Comparison of ENCODE assay signal across 8 mouse cellular contexts in the genomic region with DNA sequence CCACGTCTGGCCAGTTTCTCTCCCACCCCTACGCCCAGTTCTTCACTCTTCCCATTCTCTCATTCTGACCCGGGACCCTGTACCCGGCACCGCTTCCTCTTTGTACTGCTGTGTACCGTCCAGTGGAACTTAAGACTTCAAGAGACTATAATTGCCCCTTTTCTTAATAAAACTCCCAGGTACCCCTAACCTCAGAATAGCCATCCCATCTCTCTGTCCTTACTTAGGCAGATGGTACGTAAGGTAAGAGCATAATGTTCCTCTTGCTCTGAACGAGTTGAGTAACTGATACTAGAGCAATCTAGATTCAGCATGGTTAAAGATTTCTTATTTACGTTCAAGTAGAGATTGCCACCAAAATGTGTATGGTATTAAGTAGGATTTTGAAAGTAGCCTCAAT. TPM values are rescaled to one million over a fixed set of nuclear protein-coding genes. Genes with fewer than 3 reads are reported as not detected.
A peak's percentile ranks its signal among the peaks of the same experiment; 100 is the strongest.
DNase-seq lines count a peak whose midpoint lies in the region; ATAC-seq and TF ChIP-seq lines count a peak whose summit lies in the region.

No protein-coding gene starts in this region.

- no peak for DNase-seq in neural tube, embryonic 11.5 days (ENCODE audit: low spot score)
- DNase-seq in neural tube, embryonic 10.5 days (ENCODE audit: extremely low spot score, low spot score) = no peak
- no peak for DNase-seq in embryonic facial prominence, embryonic 14.5 days (ENCODE audit: low spot score)
- DNase-seq in limb, embryonic 10.5 days (ENCODE audit: low spot score) = no peak
- no peak for DNase-seq in frontal cortex, postnatal 14 days (ENCODE audit: low spot score in 2 of 2)
- DNase-seq in spleen, adult 12 weeks (ENCODE audit: low spot score) = no peak
- DNase-seq in kidney, postnatal 4 days = no peak

- WGBS in neural tube, embryonic 11.5 days = 2% methylated on average over 9 of the region's 9 CpGs
- WGBS in embryonic facial prominence, embryonic 14.5 days = 1% methylated on average over 9 of the region's 9 CpGs
- WGBS in limb, embryonic 10.5 days = 4% methylated on average over 9 of the region's 9 CpGs
- 5% methylated on average over 9 of the region's 9 CpGs for WGBS in small intestine, adult 2 months

- no peak for ATAC-seq in neural tube, embryonic 11.5 days (ENCODE audit: insufficient read depth, low FRiP score, low TSS enrichment)
- no peak for ATAC-seq in embryonic facial prominence, embryonic 14.5 days (ENCODE audit: low read depth)

- H3K27me3 ChIP-seq in neural tube, embryonic 11.5 days (ENCODE audit: control insufficient read depth, insufficient read depth, low read length) = no peaks in the 10 kb centered on the region
- no peaks in the 10 kb centered on the region for H3K27me3 ChIP-seq in embryonic facial prominence, embryonic 14.5 days (replicated peaks; ENCODE audit: control insufficient read depth, insufficient read depth, low read length)
- no peaks in the 10 kb centered on the region for H3K27me3 ChIP-seq in limb, embryonic 10.5 days (ENCODE audit: low read depth, poor library complexity, severe bottlenecking)
- H3K27me3 ChIP-seq in small intestine, adult 2 months (ENCODE audit: control insufficient read depth, insufficient read depth, low read length) = no peaks in the 10 kb centered on the region

- H3K4me1 ChIP-seq in neural tube, embryonic 11.5 days (ENCODE audit: control insufficient read depth, insufficient read depth, low read length) = peaks cover 5% of the 10 kb centered on the region
- H3K4me1 ChIP-seq in embryonic facial prominence, embryonic 14.5 days (ENCODE audit: control insufficient read depth, insufficient read depth, low read length) = peaks cover 15% of the 10 kb centered on the region
- peaks cover 32% of the 10 kb centered on the region for H3K4me1 ChIP-seq in limb, embryonic 10.5 days
- H3K4me1 ChIP-seq in small intestine, adult 2 months (ENCODE audit: control insufficient read depth, insufficient read depth, insufficient read length, low read length) = no peaks in the 10 kb centered on the region; the same call in 1 of the 2 replicates

- H3K27ac ChIP-seq in neural tube, embryonic 11.5 days (ENCODE audit: low read depth, low read length) = peak overlapping the region; percentile 80
- H3K27ac ChIP-seq in embryonic facial prominence, embryonic 14.5 days (replicated peaks; ENCODE audit: low read depth, low read length) = no peak overlapping the region
- H3K27ac ChIP-seq in limb, embryonic 10.5 days = peak overlapping the region; percentile 86
- no peak overlapping the region for H3K27ac ChIP-seq in small intestine, adult 2 months (ENCODE audit: insufficient read depth, low read depth, low read length)

- no peaks in the 10 kb centered on the region for H3K9me3 ChIP-seq in neural tube, embryonic 11.5 days (ENCODE audit: control insufficient read depth, low read length)
- no peaks in the 10 kb centered on the region for H3K9me3 ChIP-seq in embryonic facial prominence, embryonic 14.5 days (ENCODE audit: control insufficient read depth, low read length)
- no peaks in the 10 kb centered on the region for H3K9me3 ChIP-seq in limb, embryonic 10.5 days (replicated peaks)

- peak overlapping the region; percentile 84 for H3K9ac ChIP-seq in neural tube, embryonic 11.5 days (ENCODE audit: low read length)
- peak overlapping the region; percentile 83 for H3K9ac ChIP-seq in embryonic facial prominence, embryonic 14.5 days (ENCODE audit: low read depth, low read length)

- peak overlapping the region; percentile 90 for H3K4me3 ChIP-seq in neural tube, embryonic 11.5 days (ENCODE audit: low read depth, low read length)
- peak overlapping the region; percentile 85 for H3K4me3 ChIP-seq in embryonic facial prominence, embryonic 14.5 days (ENCODE audit: low read depth, low read length)
- H3K4me3 ChIP-seq in limb, embryonic 10.5 days = peak overlapping the region; percentile 80
- peak overlapping the region; percentile 96 for H3K4me3 ChIP-seq in small intestine, adult 2 months (ENCODE audit: low read depth, low read length)

- H3K36me3 ChIP-seq in neural tube, embryonic 11.5 days (ENCODE audit: control insufficient read depth, insufficient read depth, low read length) = no peaks in the 10 kb centered on the region
- H3K36me3 ChIP-seq in embryonic facial prominence, embryonic 14.5 days (ENCODE audit: control insufficient read depth, insufficient read depth, low read length) = no peaks in the 10 kb centered on the region
- H3K36me3 ChIP-seq in limb, embryonic 10.5 days = no peaks in the 10 kb centered on the region
- H3K36me3 ChIP-seq in small intestine, adult 2 months (ENCODE audit: control insufficient read depth, insufficient read depth, low read length) = no peaks in the 10 kb centered on the region; the same call in 1 of the 2 replicates

- H3K4me2 ChIP-seq in neural tube, embryonic 11.5 days (ENCODE audit: low read depth) = peak overlapping the region; percentile 82
- H3K4me2 ChIP-seq in embryonic facial prominence, embryonic 14.5 days (ENCODE audit: low read depth, low read length) = peak overlapping the region; percentile 87

- TF ChIP-seq CTCF in small intestine, adult 2 months (IDR thresholded peaks at IDR 0.05; ENCODE audit: extremely low read depth, insufficient read length, insufficient replicate concordance, low read depth, low read length) = no peak

- TF ChIP-seq POLR2A in small intestine, adult 2 months (IDR thresholded peaks at IDR 0.05; ENCODE audit: low read depth, low read length) = no peak

RNA-seq across cellular contexts. Expression of a gene that starts 1.3 kb away (rescaled TPM):
- 11.2 and 11.6 TPM in 2 replicates for polyA plus RNA-seq in neural tube, embryonic 11.5 days (2014; fragmentation: Nextera tagmentation; extraction: Ambion mirVana)
- polyA plus RNA-seq in embryonic facial prominence, embryonic 14.5 days (2014; fragmentation: Nextera tagmentation; extraction: Ambion mirVana) = 8.3 and 8.4 TPM in 2 replicates
- 6.4 TPM in 2 replicates for polyA plus RNA-seq in limb, embryonic 10.5 days (2016; fragmentation: Nextera tagmentation; extraction: Ambion mirVana)
- 15.8 and 35.4 TPM in 2 replicates for polyA plus RNA-seq in small intestine, adult 2 months (2012; rRNA removed)

RNA-seq across cellular contexts. Expression of a gene that starts 46.0 kb away (rescaled TPM):
- 0.37 and 0.49 TPM in 2 replicates for polyA plus RNA-seq in neural tube, embryonic 11.5 days (2014; fragmentation: Nextera tagmentation; extraction: Ambion mirVana)
- polyA plus RNA-seq in embryonic facial prominence, embryonic 14.5 days (2014; fragmentation: Nextera tagmentation; extraction: Ambion mirVana) = 2.6 and 2.8 TPM in 2 replicates
- 0.28 and 0.29 TPM in 2 replicates for polyA plus RNA-seq in limb, embryonic 10.5 days (2016; fragmentation: Nextera tagmentation; extraction: Ambion mirVana)
- 51.3 and 133 TPM in 2 replicates for polyA plus RNA-seq in small intestine, adult 2 months (2012; rRNA removed)

Comparison
In these comparisons a context has a peak if more than half of its experiments do, and no peak if none do; other contexts are left out.
1. H3K27ac ChIP-seq: peak in neural tube, embryonic 11.5 days (single experiment) and limb, embryonic 10.5 days (single experiment); none in embryonic facial prominence, embryonic 14.5 days (single experiment) and small intestine, adult 2 months (single experiment).
2. RNA of a gene that starts 46.0 kb away (polyA plus RNA-seq): 51.3 to 133 TPM in small intestine, adult 2 months; 2.6 to 2.8 TPM in embryonic facial prominence, embryonic 14.5 days, 0.37 to 0.49 TPM in neural tube, embryonic 11.5 days and 0.28 to 0.29 TPM in limb, embryonic 10.5 days; every median in the first group is over 10 times any median in the second.
3. Peak in every context shown above with its lines, with median percentiles within 50 percentile points of each other: H3K4me3 ChIP-seq.